Mouse (Mus musculus) kidney, embryonic 16.5 days (tissue): ENCODE measurements around the gene Tspan15. TPM values are rescaled to one million over a fixed set of nuclear protein-coding genes. Genes with fewer than 3 reads are reported as not detected.

Source experiments
- ATAC-seq: fragments of 200-750 bp; cut with Nextera tagmentation; 2 replicates; pipeline ENCODE4 v1.8.0; 2017; ENCODE audit warnings: moderate TSS enrichment; ENCODE audit not compliant: low FRiP score, low TSS enrichment
- H3K27ac ChIP-seq: fragments of 300-500 bp; sonication (generic); 2 replicates; pipeline ENCODE4 v1.5.1; 2014; ENCODE audit warnings: low read length
- H3K27me3 ChIP-seq: fragments of 300-500 bp; sonication (generic); 2 replicates; pipeline ENCODE4 v1.6.1; 2014; ENCODE audit warnings: low read length, control low read depth, mixed read lengths; ENCODE audit not compliant: insufficient read depth
- H3K36me3 ChIP-seq: fragments of 300-500 bp; sonication (generic); 2 replicates; pipeline ENCODE4 v1.6.1; 2014; ENCODE audit warnings: low read length, control low read depth, mixed read lengths; ENCODE audit not compliant: insufficient read depth
- H3K4me1 ChIP-seq: fragments of 300-500 bp; sonication (generic); 2 replicates; pipeline ENCODE4 v1.6.1; 2014; ENCODE audit warnings: low read length, control low read depth, mixed read lengths; ENCODE audit not compliant: insufficient read depth
- H3K4me2 ChIP-seq: fragments of 300-500 bp; sonication (generic); replicated peaks from 2 replicates; pipeline ENCODE4 v1.6.1; 2014; ENCODE audit warnings: low read depth, low read length
- H3K4me3 ChIP-seq: fragments of 300-500 bp; sonication (generic); 2 replicates; pipeline ENCODE4 v1.5.1; 2014; ENCODE audit warnings: mild to moderate bottlenecking, low read length
- H3K9ac ChIP-seq: fragments of 300-500 bp; sonication (generic); replicated peaks from 2 replicates; pipeline ENCODE4 v1.6.1; 2014; ENCODE audit warnings: low read length
- H3K9me3 ChIP-seq: fragments of 300-500 bp; sonication (generic); 2 replicates; pipeline ENCODE4 v1.6.1; 2016; ENCODE audit warnings: low read length, control low read depth
- WGBS: fragments of 180-500 bp; shearing (Covaris S2); extraction: QIAGEN DNeasy Blood & Tissue Kit; methylation state at CpG from one replicate; pipeline ENCODE4 v1.1.7; 2014; 5-methylcytosine and 5-hydroxymethylcytosine counted together
- polyA plus RNA-seq: library from polyadenylated mRNA; unstranded; fragments of >200 nt; fragmentation: Nextera tagmentation; extraction: Ambion mirVana; gene quantifications from 2 replicates; pipeline ENCODE4 v1.2.1, GENCODE M21; 2015

Gene Tspan15
- polyA plus RNA-seq, 1 experiment from 2014 or later: 78.7 TPM

- no peak for ATAC-seq
- H3K4me2 ChIP-seq: no peak overlapping the region
- no peak overlapping the region for H3K27ac ChIP-seq
- H3K9me3 ChIP-seq: no peaks in the 10 kb centered on the region
- H3K9ac ChIP-seq: no peak overlapping the region
- H3K36me3 ChIP-seq: no peaks in the 10 kb centered on the region
- H3K4me1 ChIP-seq: peaks cover 19% of the 10 kb centered on the region
- no peak overlapping the region for H3K4me3 ChIP-seq
- H3K27me3 ChIP-seq: no peaks in the 10 kb centered on the region
- WGBS: 86% methylated on average over 6 of the region's 6 CpGs
Measured at GRCm38 (mm10) chr10:62236165-62236564, 5.1 kb upstream of the Tspan15 start.

- Histone ChIP-seq H3K4me3 (no peak overlapping the region), H3K27me3 (no peaks in the 10 kb centered on the region), H3K9me3 (no peaks in the 10 kb centered on the region), H3K4me1 (peaks cover 28% of the 10 kb centered on the region), H3K36me3 (no peaks in the 10 kb centered on the region), H3K9ac (no peak overlapping the region), H3K27ac (peak overlapping the region; percentile 71), H3K4me2 (no peak overlapping the region)
- 77% methylated on average over 3 of the region's 3 CpGs for WGBS
- no peak for ATAC-seq
Measured at GRCm38 (mm10) chr10:62231811-62232210, 760 bp upstream of the Tspan15 start.

GRCm38 (mm10) chr10:62231395-62231732 lies 313 bp upstream of the Tspan15 start:
- Histone ChIP-seq H3K27ac (no peak overlapping the region), H3K27me3 (no peaks in the 10 kb centered on the region), H3K9me3 (no peaks in the 10 kb centered on the region), H3K36me3 (no peaks in the 10 kb centered on the region), H3K4me1 (peaks cover 28% of the 10 kb centered on the region), H3K9ac (no peak overlapping the region), H3K4me3 (peak overlapping the region; percentile 61), H3K4me2 (peak overlapping the region; percentile 65)
- no peak for ATAC-seq
- WGBS: 3% methylated on average over 13 of the region's 13 CpGs

- Histone ChIP-seq H3K36me3 (no peaks in the 10 kb centered on the region), H3K9ac (no peak overlapping the region), H3K27me3 (no peaks in the 10 kb centered on the region), H3K4me1 (peaks cover 36% of the 10 kb centered on the region), H3K27ac (no peak overlapping the region), H3K4me3 (no peak overlapping the region), H3K9me3 (no peaks in the 10 kb centered on the region), H3K4me2 (0 out of 2 replicates have a peak overlapping the region, but pooled peaks have one; percentile 17)
- ATAC-seq: no peak
- WGBS: 36% methylated on average over 6 of the region's 6 CpGs
Measured at GRCm38 (mm10) chr10:62228126-62228525, 2.9 kb downstream of the Tspan15 start.

- H3K9ac ChIP-seq: no peak overlapping the region
- H3K27me3 ChIP-seq: no peaks in the 10 kb centered on the region
- no peak overlapping the region for H3K27ac ChIP-seq
- H3K4me3 ChIP-seq: no peak overlapping the region
- no peaks in the 10 kb centered on the region for H3K36me3 ChIP-seq
- H3K4me2 ChIP-seq: no peak overlapping the region
- 79% methylated on average over 7 of the region's 7 CpGs for WGBS
- peaks cover 26% of the 10 kb centered on the region for H3K4me1 ChIP-seq
- no peaks in the 10 kb centered on the region for H3K9me3 ChIP-seq
- no peak for ATAC-seq
Measured at GRCm38 (mm10) chr10:62225839-62226238, 5.2 kb downstream of the Tspan15 start.

- ATAC-seq: no peak
- H3K36me3 ChIP-seq: no peaks in the 10 kb centered on the region
- H3K9ac ChIP-seq: no peak overlapping the region
- peaks cover 18% of the 10 kb centered on the region for H3K4me1 ChIP-seq
- no peak overlapping the region for H3K4me2 ChIP-seq
- no peaks in the 10 kb centered on the region for H3K9me3 ChIP-seq
- H3K27ac ChIP-seq: no peak overlapping the region
- H3K4me3 ChIP-seq: no peak overlapping the region
- 52% methylated on average over 6 of the region's 6 CpGs for WGBS
- no peaks in the 10 kb centered on the region for H3K27me3 ChIP-seq
Measured at GRCm38 (mm10) chr10:62224231-62224630, 6.8 kb downstream of the Tspan15 start.

- H3K4me3 ChIP-seq: no peak overlapping the region
- peaks cover 22% of the 10 kb centered on the region for H3K4me1 ChIP-seq
- H3K27me3 ChIP-seq: no peaks in the 10 kb centered on the region
- no peak overlapping the region for H3K27ac ChIP-seq
- no peak overlapping the region for H3K9ac ChIP-seq
- H3K4me2 ChIP-seq: no peak overlapping the region
- 70% methylated on average over 17 of the region's 17 CpGs for WGBS
- 0 out of 2 replicates have a peak, but pooled peaks have one; percentile 14 for ATAC-seq
- no peaks in the 10 kb centered on the region for H3K9me3 ChIP-seq
- no peaks in the 10 kb centered on the region for H3K36me3 ChIP-seq
Measured at GRCm38 (mm10) chr10:62222777-62223176, 8.3 kb downstream of the Tspan15 start.

GRCm38 (mm10) chr10:62221647-62222046 lies 9.4 kb downstream of the Tspan15 start:
- ATAC-seq: no peak
- H3K36me3 ChIP-seq: no peaks in the 10 kb centered on the region
- H3K9ac ChIP-seq: no peak overlapping the region
- WGBS: 97% methylated on average over 2 of the region's 2 CpGs
- H3K27me3 ChIP-seq: no peaks in the 10 kb centered on the region
- no peaks in the 10 kb centered on the region for H3K9me3 ChIP-seq
- peaks cover 33% of the 10 kb centered on the region for H3K4me1 ChIP-seq
- H3K27ac ChIP-seq: no peak overlapping the region
- no peak overlapping the region for H3K4me2 ChIP-seq
- H3K4me3 ChIP-seq: no peak overlapping the region

- no peak overlapping the region for H3K4me2 ChIP-seq
Measured at GRCm38 (mm10) chr10:62220732-62221514, 10.1 kb downstream of the Tspan15 start.

GRCm38 (mm10) chr10:62218789-62219172 lies 12.3 kb downstream of the Tspan15 start:
- H3K36me3 ChIP-seq: no peaks in the 10 kb centered on the region
- H3K27me3 ChIP-seq: no peaks in the 10 kb centered on the region
- H3K9me3 ChIP-seq: no peaks in the 10 kb centered on the region
- 0 out of 2 replicates have a peak, but pooled peaks have one; percentile 25 for ATAC-seq
- peaks cover 40% of the 10 kb centered on the region for H3K4me1 ChIP-seq
- WGBS: 52% methylated on average over 7 of the region's 7 CpGs
- H3K9ac ChIP-seq: no peak overlapping the region
- no peak overlapping the region for H3K4me2 ChIP-seq
- H3K4me3 ChIP-seq: no peak overlapping the region
- H3K27ac ChIP-seq: peak overlapping the region; percentile 86

More at GRCm38 (mm10) chr10:62220732-62221514, 10.1 kb downstream of the Tspan15 start:
- H3K4me1 ChIP-seq: peaks cover 40% of the 10 kb centered on the region
- H3K9me3 ChIP-seq: no peaks in the 10 kb centered on the region
- no peak overlapping the region for H3K4me3 ChIP-seq
- WGBS: 64% methylated on average over 8 of the region's 8 CpGs
- no peaks in the 10 kb centered on the region for H3K36me3 ChIP-seq
- no peaks in the 10 kb centered on the region for H3K27me3 ChIP-seq
- H3K27ac ChIP-seq: no peak overlapping the region
- ATAC-seq: no peak
- H3K9ac ChIP-seq: no peak overlapping the region
